Mouse (Mus musculus) lung, postnatal 0 days (tissue): ENCODE results near the gene Fbxo8.

Experiments used
- CTCF ChIP-seq: IDR thresholded peaks from 2 replicates; pipeline ENCODE4 v1.5.1; 2016; ENCODE audit warnings: antibody characterized with exemption, mild to moderate bottlenecking
- EP300 ChIP-seq: IDR thresholded peaks from 2 replicates; pipeline ENCODE4 v1.6.1; 2016; ENCODE audit warnings: antibody characterized with exemption, mild to moderate bottlenecking, control low read depth

- TF ChIP-seq CTCF (no peak), EP300 (no peak)
Measured at GRCm38 (mm10) chr8:56580918-56581317, 30.0 kb downstream of the Fbxo8 start.
